Mouse (Mus musculus): Measurements from ENCODE around the gene Chn2. TPM values are rescaled to one million over a fixed set of nuclear protein-coding genes. Genes with fewer than 3 reads are reported as not detected.

Gene Chn2
- polyA plus RNA-seq, 1 experiment, result 22.8 TPM

DNA sequence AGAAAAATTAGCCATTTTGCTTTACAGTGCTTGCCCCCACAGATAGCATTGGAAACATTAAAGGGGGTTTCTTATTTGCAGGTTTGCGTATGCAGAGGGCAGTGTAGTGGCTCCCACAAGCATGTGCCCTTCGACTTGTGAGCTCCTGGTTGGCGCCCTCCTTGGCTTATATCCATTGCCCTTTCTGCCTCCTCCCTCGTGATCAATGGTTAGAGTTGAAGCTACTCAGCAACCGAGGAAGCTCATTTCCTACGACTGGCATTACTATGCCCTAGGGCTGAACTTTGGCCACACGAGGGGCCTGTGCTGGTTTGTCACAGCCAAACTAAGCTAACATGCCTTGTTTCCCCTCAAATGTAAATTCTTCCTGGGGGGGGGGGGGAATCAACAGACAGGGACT lies 11.8 kb downstream of the Chn2 start:
- H3K27ac ChIP-seq (ENCODE audit: insufficient read depth, low read depth, low read length), result no peak overlapping the region
- DNase-seq, result peak; percentile 82
- H3K4me1 ChIP-seq (ENCODE audit: control insufficient read depth, insufficient read depth, low read length), result peaks cover 9% of the 10 kb centered on the region
- no peaks in the 10 kb centered on the region for H3K27me3 ChIP-seq (replicated peaks; ENCODE audit: control insufficient read depth, insufficient read depth, low read length)
- no peak overlapping the region for H3K4me3 ChIP-seq (ENCODE audit: insufficient read depth, low read depth, low read length)
- WGBS, result 44% methylated on average over 7 of the region's 7 CpGs
- no peak for TF ChIP-seq POLR2A (IDR thresholded peaks at IDR 0.05; ENCODE audit: low read depth, low read length)
- TF ChIP-seq CTCF (conservative IDR thresholded peaks at IDR 0.05; ENCODE audit: insufficient read depth, insufficient read length, low read depth, low read length), result 0 out of 2 replicates have a peak, but pooled peaks have one; percentile 9
- no peaks in the 10 kb centered on the region for H3K36me3 ChIP-seq (ENCODE audit: control insufficient read depth, insufficient read depth, low read length)

DNA sequence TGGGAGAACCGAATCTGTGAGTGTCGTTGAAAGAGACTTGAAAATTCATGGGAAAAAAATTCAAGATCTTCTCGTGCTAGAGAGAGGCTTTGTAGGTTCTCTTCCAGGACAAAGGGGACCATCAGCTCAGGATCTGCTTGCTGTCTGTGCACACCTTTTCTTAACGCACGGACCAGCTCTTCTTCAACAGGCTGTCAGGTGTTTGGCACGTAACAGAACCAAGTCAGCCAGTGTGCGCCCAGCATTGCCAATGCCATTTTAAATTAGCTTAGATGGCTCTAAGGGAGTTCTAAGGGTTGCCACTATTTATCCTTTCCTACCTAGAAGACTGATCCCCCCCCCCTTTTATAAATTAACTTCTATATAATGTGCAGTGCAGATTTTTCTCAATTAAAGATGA lies 12.8 kb downstream of the Chn2 start:
- WGBS, result 97% methylated on average over 7 of the region's 7 CpGs
- no peak for DNase-seq
- H3K4me1 ChIP-seq (ENCODE audit: control insufficient read depth, insufficient read depth, low read length), result peaks cover 5% of the 10 kb centered on the region
- H3K4me3 ChIP-seq (ENCODE audit: insufficient read depth, low read depth, low read length), result no peak overlapping the region
- H3K27me3 ChIP-seq (replicated peaks; ENCODE audit: control insufficient read depth, insufficient read depth, low read length), result no peaks in the 10 kb centered on the region
- no peak for TF ChIP-seq POLR2A (IDR thresholded peaks at IDR 0.05; ENCODE audit: low read depth, low read length)
- no peak for TF ChIP-seq CTCF (conservative IDR thresholded peaks at IDR 0.05; ENCODE audit: insufficient read depth, insufficient read length, low read depth, low read length)
- no peak overlapping the region for H3K27ac ChIP-seq (ENCODE audit: insufficient read depth, low read depth, low read length)
- no peaks in the 10 kb centered on the region for H3K36me3 ChIP-seq (ENCODE audit: control insufficient read depth, insufficient read depth, low read length)

- peaks cover 4% of the 10 kb centered on the region; the same call in 1 of the 2 replicates for H3K4me1 ChIP-seq (ENCODE audit: control insufficient read depth, insufficient read depth, low read length)
- WGBS, result 86% methylated on average over 1 of the region's 1 CpGs
- no peaks in the 10 kb centered on the region for H3K36me3 ChIP-seq (ENCODE audit: control insufficient read depth, insufficient read depth, low read length)
- H3K27ac ChIP-seq (ENCODE audit: insufficient read depth, low read depth, low read length), result no peak overlapping the region
- H3K27me3 ChIP-seq (replicated peaks; ENCODE audit: control insufficient read depth, insufficient read depth, low read length), result no peaks in the 10 kb centered on the region
- TF ChIP-seq CTCF (conservative IDR thresholded peaks at IDR 0.05; ENCODE audit: insufficient read depth, insufficient read length, low read depth, low read length) (no peak), POLR2A (IDR thresholded peaks at IDR 0.05; ENCODE audit: low read depth, low read length) (no peak)
- no peak for DNase-seq
- H3K4me3 ChIP-seq (ENCODE audit: insufficient read depth, low read depth, low read length), result no peak overlapping the region
These were observed 13.3 kb downstream of the Chn2 start for GRCm38 (mm10) chr6:54052666-54053065.

GRCm38 (mm10) chr6:54053316-54053715 lies 14.0 kb downstream of the Chn2 start:
- no peaks in the 10 kb centered on the region for H3K27me3 ChIP-seq (replicated peaks; ENCODE audit: control insufficient read depth, insufficient read depth, low read length)
- no peaks in the 10 kb centered on the region for H3K36me3 ChIP-seq (ENCODE audit: control insufficient read depth, insufficient read depth, low read length)
- no peak overlapping the region for H3K4me3 ChIP-seq (ENCODE audit: insufficient read depth, low read depth, low read length)
- TF ChIP-seq CTCF (conservative IDR thresholded peaks at IDR 0.05; ENCODE audit: insufficient read depth, insufficient read length, low read depth, low read length) (no peak), POLR2A (IDR thresholded peaks at IDR 0.05; ENCODE audit: low read depth, low read length) (no peak)
- peaks cover 4% of the 10 kb centered on the region; the same call in 1 of the 2 replicates for H3K4me1 ChIP-seq (ENCODE audit: control insufficient read depth, insufficient read depth, low read length)
- no peak overlapping the region for H3K27ac ChIP-seq (ENCODE audit: insufficient read depth, low read depth, low read length)
- WGBS, result 76% methylated on average over 3 of the region's 3 CpGs
- DNase-seq, result no peak

GRCm38 (mm10) chr6:54055387-54055786 lies 16.0 kb downstream of the Chn2 start:
- no peaks in the 10 kb centered on the region for H3K36me3 ChIP-seq (ENCODE audit: control insufficient read depth, insufficient read depth, low read length)
- DNase-seq, result no peak
- 71% methylated on average over 5 of the region's 5 CpGs for WGBS
- H3K4me1 ChIP-seq (ENCODE audit: control insufficient read depth, insufficient read depth, low read length), result peaks cover 4% of the 10 kb centered on the region; the same call in 1 of the 2 replicates
- no peak overlapping the region for H3K27ac ChIP-seq (ENCODE audit: insufficient read depth, low read depth, low read length)
- H3K27me3 ChIP-seq (replicated peaks; ENCODE audit: control insufficient read depth, insufficient read depth, low read length), result no peaks in the 10 kb centered on the region
- no peak for TF ChIP-seq POLR2A (IDR thresholded peaks at IDR 0.05; ENCODE audit: low read depth, low read length)
- no peak for TF ChIP-seq CTCF (conservative IDR thresholded peaks at IDR 0.05; ENCODE audit: insufficient read depth, insufficient read length, low read depth, low read length)
- no peak overlapping the region for H3K4me3 ChIP-seq (ENCODE audit: insufficient read depth, low read depth, low read length)

- Histone ChIP-seq H3K36me3 (ENCODE audit: control insufficient read depth, insufficient read depth, low read length) (no peaks in the 10 kb centered on the region), H3K4me1 (ENCODE audit: control insufficient read depth, insufficient read depth, low read length) (no peaks in the 10 kb centered on the region; the same call in 1 of the 2 replicates), H3K27ac (ENCODE audit: insufficient read depth, low read depth, low read length) (no peak overlapping the region), H3K4me3 (ENCODE audit: insufficient read depth, low read depth, low read length) (no peak overlapping the region), H3K27me3 (replicated peaks; ENCODE audit: control insufficient read depth, insufficient read depth, low read length) (no peaks in the 10 kb centered on the region)
- WGBS, result 77% methylated on average over 18 of the region's 18 CpGs
- TF ChIP-seq CTCF (conservative IDR thresholded peaks at IDR 0.05; ENCODE audit: insufficient read depth, insufficient read length, low read depth, low read length) (no peak), POLR2A (IDR thresholded peaks at IDR 0.05; ENCODE audit: low read depth, low read length) (no peak)
- no peak for DNase-seq
These were observed 17.5 kb downstream of the Chn2 start for GRCm38 (mm10) chr6:54056548-54057532.

DNA sequence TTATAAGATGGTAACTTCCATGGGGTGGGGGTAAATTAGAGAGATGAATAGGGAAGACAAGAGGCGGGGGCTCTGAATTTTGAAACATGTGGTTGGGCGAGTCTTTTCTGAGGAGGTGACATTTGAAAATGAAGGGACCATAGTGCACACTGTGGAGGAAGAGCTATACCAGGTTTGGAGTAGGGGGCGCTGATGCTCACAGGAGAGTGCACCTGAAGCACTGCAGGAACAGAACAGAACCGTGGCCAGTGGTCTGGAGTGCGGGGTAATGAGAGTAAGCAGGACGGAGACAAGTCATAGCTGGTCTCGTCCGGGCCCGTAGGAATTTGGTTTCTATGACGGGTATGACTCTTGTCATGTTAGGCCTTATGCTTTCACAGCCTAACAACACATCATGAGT lies 18.3 kb downstream of the Chn2 start:
- no peaks in the 10 kb centered on the region for H3K27me3 ChIP-seq (replicated peaks; ENCODE audit: control insufficient read depth, insufficient read depth, low read length)
- no peak overlapping the region for H3K4me3 ChIP-seq (ENCODE audit: insufficient read depth, low read depth, low read length)
- 91% methylated on average over 10 of the region's 10 CpGs for WGBS
- no peak for DNase-seq
- TF ChIP-seq POLR2A (IDR thresholded peaks at IDR 0.05; ENCODE audit: low read depth, low read length), result no peak
- no peak overlapping the region for H3K27ac ChIP-seq (ENCODE audit: insufficient read depth, low read depth, low read length)
- H3K4me1 ChIP-seq (ENCODE audit: control insufficient read depth, insufficient read depth, low read length), result no peaks in the 10 kb centered on the region; the same call in 1 of the 2 replicates
- H3K36me3 ChIP-seq (ENCODE audit: control insufficient read depth, insufficient read depth, low read length), result no peaks in the 10 kb centered on the region

Measured in kidney, adult 2 months (tissue).